Mouse (Mus musculus) G1E (cell line): ENCODE measurements at regions not wholly inside any gene's neighbourhood (a gene's known extent, or its start where the extent isn't known, plus 50 kb on each side); places are given as distances from the start of the nearest gene placed in this dataset.

Source experiments
- ATAC-seq: 2 replicates; pipeline ENCODE4 v1.8.0; 2016; ENCODE audit warnings: mild to moderate bottlenecking; ENCODE audit not compliant: insufficient number of reproducible peaks, poor library complexity, low FRiP score, severe bottlenecking; ENCODE audit errors: extremely low read depth
- DNase-seq: peaks from one replicate; pipeline ENCODE4 v3.0.0; 2012; ENCODE audit warnings: low spot score
- H3K27me3 ChIP-seq: 2 replicates; pipeline ENCODE4 v1.6.1; 2012; ENCODE audit warnings: mild to moderate bottlenecking, low read length, inconsistent platforms; ENCODE audit not compliant: insufficient read depth
- H3K36me3 ChIP-seq: replicated peaks from 2 replicates; pipeline ENCODE3; 2012; ENCODE audit warnings: mild to moderate bottlenecking, inconsistent platforms
- H3K4me1 ChIP-seq: 2 replicates; pipeline ENCODE4 v1.6.1; 2012; ENCODE audit warnings: low read depth, low read length, inconsistent platforms, mixed read lengths; ENCODE audit not compliant: insufficient read depth
- H3K4me3 ChIP-seq: 2 replicates; pipeline ENCODE4 v1.5.1; 2012; ENCODE audit warnings: low read depth, mild to moderate bottlenecking, inconsistent platforms, low read length, moderate library complexity, mixed read lengths
- H3K9me3 ChIP-seq: replicated peaks from 2 replicates; pipeline ENCODE4 v1.6.1; 2012; ENCODE audit warnings: inconsistent platforms
- CTCF ChIP-seq: IDR thresholded peaks from 2 replicates; pipeline ENCODE4 v1.5.1; 2012; ENCODE audit warnings: low read depth, low read length, inconsistent platforms, mixed read lengths
- GATA1 ChIP-seq: IDR thresholded peaks from 2 replicates; pipeline ENCODE4 v1.6.1; 2012; ENCODE audit warnings: borderline replicate concordance, low read length, inconsistent platforms, mixed read lengths
- GATA2 ChIP-seq: IDR thresholded peaks from 2 replicates; pipeline ENCODE4 v1.6.1; 2012; ENCODE audit warnings: low read depth, low read length, inconsistent platforms, borderline replicate concordance
- POLR2AphosphoS5 ChIP-seq: IDR thresholded peaks from 2 replicates; pipeline ENCODE4 v1.6.1; 2012; ENCODE audit warnings: low read depth, low read length, inconsistent platforms; ENCODE audit not compliant: insufficient replicate concordance
- TAL1 ChIP-seq: conservative IDR thresholded peaks from 2 replicates; pipeline ENCODE4 v1.6.1; 2012; ENCODE audit warnings: low read depth, low read length, inconsistent platforms, mixed read lengths

DNA sequence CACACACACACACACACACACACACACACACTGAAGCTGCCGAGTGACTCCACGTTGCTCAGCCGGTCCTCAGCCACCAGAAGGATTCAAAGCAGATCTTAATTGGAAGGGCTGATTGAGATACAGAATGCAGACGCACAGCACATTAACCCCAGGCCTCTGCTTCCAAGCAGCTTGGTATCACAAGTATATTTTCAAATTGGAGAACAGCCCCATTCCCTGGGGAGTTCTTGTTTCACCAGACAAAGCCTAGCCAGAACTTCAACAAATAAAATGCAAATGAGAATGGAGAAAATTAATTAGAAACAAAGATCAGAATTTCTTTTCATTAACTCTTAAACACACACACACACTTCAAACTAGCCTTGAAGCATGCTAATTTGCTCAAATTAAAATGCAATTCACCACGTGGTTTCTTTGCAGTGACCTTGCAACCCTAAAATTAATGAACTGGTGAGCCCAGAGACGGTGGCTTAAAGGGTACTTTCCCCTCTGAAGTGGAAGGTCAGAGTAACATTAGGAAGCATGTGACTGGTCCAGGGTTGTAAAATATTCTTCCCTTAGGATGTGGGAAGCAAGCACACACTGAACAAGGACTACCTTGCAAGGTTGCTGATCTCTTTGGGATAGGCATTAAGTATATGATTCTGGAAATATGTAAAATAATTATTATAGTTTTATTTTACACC lies 72.2 kb upstream of the Dapk1 start:
- H3K36me3 ChIP-seq = no peaks in the 10 kb centered on the region
- H3K9me3 ChIP-seq = peaks cover 55% of the 10 kb centered on the region
- H3K27me3 ChIP-seq = no peaks in the 10 kb centered on the region
- TF ChIP-seq POLR2AphosphoS5 (no peak), CTCF (no peak), GATA1 (no peak), TAL1 (no peak)
- ATAC-seq (no peak), DNase-seq (no peak)
- no peaks in the 10 kb centered on the region for H3K4me1 ChIP-seq
- H3K4me3 ChIP-seq = no peak overlapping the region

DNA sequence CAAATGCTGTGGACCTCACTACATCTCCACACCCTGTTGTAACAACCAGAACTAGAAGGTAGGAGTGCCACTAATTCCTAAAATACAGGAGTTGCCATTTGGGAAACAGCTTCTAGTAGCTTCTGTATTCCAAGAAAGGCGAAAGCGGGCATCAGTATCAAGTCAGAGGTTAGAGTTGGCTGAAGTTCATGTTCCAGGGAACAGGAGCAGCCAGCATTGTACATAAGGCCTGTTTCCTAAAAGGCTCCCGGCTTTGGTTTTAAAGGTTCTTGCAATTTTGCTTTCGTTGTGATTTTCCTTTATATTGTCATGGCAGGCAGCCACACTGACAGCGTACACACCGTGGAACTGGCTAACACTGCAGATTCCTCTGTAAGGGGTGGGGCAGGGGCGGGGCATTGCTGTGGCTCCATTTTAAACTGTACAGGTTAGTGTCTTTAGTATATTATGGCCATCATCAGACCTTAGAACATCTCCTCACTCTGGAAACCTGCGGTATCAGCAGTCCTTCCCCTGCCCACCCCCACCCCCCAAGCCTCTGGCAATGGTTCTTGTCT lies 67.8 kb upstream of the Dapk1 start:
- no peaks in the 10 kb centered on the region for H3K36me3 ChIP-seq
- ATAC-seq = no peak
- H3K9me3 ChIP-seq = peaks cover 54% of the 10 kb centered on the region
- no peak for TF ChIP-seq CTCF
- TF ChIP-seq GATA1 = no peak
- no peak for TF ChIP-seq GATA2
- no peak for TF ChIP-seq TAL1
- TF ChIP-seq POLR2AphosphoS5 = no peak
- no peak for DNase-seq
- H3K27me3 ChIP-seq = no peaks in the 10 kb centered on the region
- no peaks in the 10 kb centered on the region for H3K4me1 ChIP-seq
- no peak overlapping the region for H3K4me3 ChIP-seq

DNA sequence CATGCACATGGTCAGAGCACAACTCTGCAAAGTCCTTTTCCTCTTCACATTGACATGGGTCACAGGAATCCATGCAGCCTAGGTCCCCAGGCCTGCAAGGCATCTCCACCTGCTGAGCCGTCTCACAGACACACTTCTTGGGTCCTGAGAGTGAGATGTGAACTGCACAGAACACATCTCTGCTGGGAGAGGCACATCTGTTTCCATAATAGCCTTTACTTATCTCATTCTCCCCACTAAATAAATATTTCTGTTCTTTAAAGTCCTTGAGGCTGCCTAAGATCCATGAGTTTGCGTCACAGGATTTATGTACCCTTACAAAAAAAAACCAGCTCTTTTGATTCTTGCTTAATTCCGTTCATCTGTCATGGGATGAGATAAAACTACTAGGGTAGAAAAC lies 67.2 kb upstream of the Dapk1 start:
- H3K36me3 ChIP-seq = no peaks in the 10 kb centered on the region
- H3K9me3 ChIP-seq = peaks cover 53% of the 10 kb centered on the region
- H3K4me1 ChIP-seq = no peaks in the 10 kb centered on the region
- H3K27me3 ChIP-seq = no peaks in the 10 kb centered on the region
- ATAC-seq (no peak), DNase-seq (no peak)
- no peak overlapping the region for H3K4me3 ChIP-seq
- TF ChIP-seq POLR2AphosphoS5 = no peak
- TF ChIP-seq GATA2 = no peak
- no peak for TF ChIP-seq CTCF
- no peak for TF ChIP-seq GATA1
- TF ChIP-seq TAL1 = no peak

DNA sequence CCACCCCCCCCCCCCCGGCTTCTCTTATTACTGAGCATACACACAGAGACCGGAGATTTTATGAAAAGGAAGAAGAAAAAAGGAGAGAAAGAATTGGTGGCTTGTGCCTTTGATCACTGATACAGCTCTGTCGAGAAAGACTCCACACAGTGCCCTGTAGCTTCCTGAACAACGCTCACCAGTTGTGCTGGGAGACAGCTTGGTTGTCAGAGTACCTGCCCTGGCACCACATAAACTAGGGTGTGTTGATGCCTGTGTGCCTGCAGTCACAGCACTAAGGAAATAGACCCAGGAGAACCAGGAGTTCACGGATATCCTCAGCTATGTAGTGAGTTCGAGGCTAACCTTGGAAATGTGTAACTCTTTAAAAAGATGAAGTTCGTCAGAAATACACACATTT lies 66.7 kb upstream of the Dapk1 start:
- Histone ChIP-seq H3K36me3 (no peaks in the 10 kb centered on the region), H3K9me3 (peaks cover 57% of the 10 kb centered on the region), H3K4me1 (no peaks in the 10 kb centered on the region), H3K27me3 (no peaks in the 10 kb centered on the region), H3K4me3 (no peak overlapping the region)
- DNase-seq (no peak), ATAC-seq (no peak)
- TF ChIP-seq CTCF (no peak), POLR2AphosphoS5 (no peak), GATA1 (no peak), TAL1 (no peak), GATA2 (no peak)

DNA sequence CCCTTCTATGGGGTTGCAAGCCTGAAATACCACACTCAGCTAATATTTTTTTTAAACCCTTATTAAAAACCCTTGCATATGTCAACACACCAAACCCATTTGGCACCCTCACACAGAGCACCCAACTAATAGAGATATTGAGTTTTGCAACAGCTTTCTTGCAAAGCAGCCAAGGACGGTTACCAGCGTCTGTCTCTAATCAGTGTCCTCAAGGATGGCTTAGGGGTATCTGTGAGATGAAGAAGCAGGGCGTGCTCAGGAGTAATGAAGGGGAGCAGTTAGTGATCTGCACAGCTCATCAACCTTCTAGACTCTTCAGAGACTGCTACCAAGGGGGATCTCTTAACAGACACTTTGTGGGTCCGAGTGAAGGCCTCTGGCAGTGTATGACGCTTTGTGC lies 65.0 kb upstream of the Dapk1 start:
- ATAC-seq (no peak), DNase-seq (no peak)
- Histone ChIP-seq H3K27me3 (no peaks in the 10 kb centered on the region), H3K36me3 (no peaks in the 10 kb centered on the region), H3K4me3 (no peak overlapping the region), H3K9me3 (peaks cover 52% of the 10 kb centered on the region), H3K4me1 (no peaks in the 10 kb centered on the region)
- TF ChIP-seq GATA2 = no peak

DNA sequence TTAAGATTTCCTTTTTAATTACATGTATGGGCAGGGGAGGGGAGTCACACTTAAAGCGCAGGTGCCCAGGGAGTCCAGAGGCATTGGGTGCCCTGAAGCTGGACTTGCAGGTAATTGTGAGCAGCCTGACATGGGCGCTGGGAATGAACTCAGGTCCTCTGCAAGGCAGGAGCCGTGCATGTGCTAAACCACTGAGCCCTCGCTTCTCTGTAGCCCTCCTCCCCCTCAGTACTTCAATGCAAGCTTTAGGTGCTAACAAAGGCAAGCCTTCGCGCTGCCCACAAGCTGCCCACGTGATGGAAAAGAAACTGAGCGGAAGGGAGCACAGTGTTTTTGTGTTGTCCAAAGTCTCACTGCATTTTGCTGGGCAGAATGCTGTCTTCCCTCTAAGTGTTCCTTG lies 63.6 kb upstream of the Dapk1 start:
- no peaks in the 10 kb centered on the region for H3K27me3 ChIP-seq
- DNase-seq (no peak), ATAC-seq (no peak)
- H3K4me3 ChIP-seq = no peak overlapping the region
- no peaks in the 10 kb centered on the region for H3K36me3 ChIP-seq
- TF ChIP-seq GATA1 (no peak), GATA2 (no peak), CTCF (no peak)
- H3K4me1 ChIP-seq = no peaks in the 10 kb centered on the region
- peaks cover 46% of the 10 kb centered on the region for H3K9me3 ChIP-seq

DNA sequence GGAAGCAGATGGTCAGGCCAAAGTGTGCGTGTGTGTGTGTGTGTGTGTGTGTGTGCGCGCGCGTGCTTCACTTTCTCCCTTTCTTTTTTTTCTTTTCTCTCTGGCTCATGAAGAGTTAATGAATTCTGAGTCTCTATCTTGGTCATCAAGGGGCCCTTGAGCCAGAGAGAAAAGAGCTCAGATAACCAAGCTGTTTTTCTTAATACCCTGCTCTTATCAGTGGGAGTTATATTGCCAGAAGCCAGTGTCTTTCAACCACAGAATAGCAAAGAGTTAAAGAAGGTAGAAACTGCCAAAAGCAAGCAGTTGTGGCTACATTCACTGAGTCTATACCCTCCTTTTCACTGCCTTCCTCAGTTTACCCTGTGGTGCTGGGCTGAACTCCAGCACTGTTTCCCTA lies 60.6 kb upstream of the Dapk1 start:
- Histone ChIP-seq H3K4me1 (no peaks in the 10 kb centered on the region), H3K4me3 (no peak overlapping the region), H3K9me3 (peaks cover 52% of the 10 kb centered on the region), H3K36me3 (no peaks in the 10 kb centered on the region), H3K27me3 (no peaks in the 10 kb centered on the region)
- TF ChIP-seq TAL1 (no peak), POLR2AphosphoS5 (no peak), GATA1 (no peak), CTCF (no peak), GATA2 (no peak)
- no peak for ATAC-seq
- no peak for DNase-seq
